Mouse (Mus musculus) spleen, adult 2 months (tissue): ENCODE data around the gene Hist1h3g. TPM values are rescaled to one million over a fixed set of nuclear protein-coding genes. Genes with fewer than 3 reads are reported as not detected.
"Not testable (repeated sequence)": the region's sequence is repeated elsewhere in the genome, so short reads cannot be mapped to it uniquely, and the experiment has no call there.

ENCODE experiments used
- DNase-seq, 2 experiments: peaks; one replicate each; pipeline versions ENCODE4 v3.0.0 to v3.0.0-alpha.2; 2012 to 2021; ENCODE audit warnings: low spot score in 2 of 2, low read depth in 1 of 2
- H3K27ac ChIP-seq: fragments of 200-500 bp; 2 replicates; pipeline ENCODE4 v1.5.1; 2012; ENCODE audit warnings: low read length, inconsistent platforms; ENCODE audit not compliant: insufficient read depth
- H3K27me3 ChIP-seq: fragments of 200-500 bp; 2 replicates; pipeline ENCODE4 v1.6.1; 2012; ENCODE audit warnings: mild to moderate bottlenecking, moderate library complexity, low read length, inconsistent platforms; ENCODE audit not compliant: control insufficient read depth, insufficient read depth
- H3K36me3 ChIP-seq: fragments of 200-500 bp; 2 replicates; pipeline ENCODE4 v1.6.1; 2012; ENCODE audit warnings: mild to moderate bottlenecking, low read length, inconsistent platforms; ENCODE audit not compliant: control insufficient read depth, insufficient read depth
- H3K4me1 ChIP-seq: fragments of 200-500 bp; 2 replicates; pipeline ENCODE4 v1.6.1; 2011; ENCODE audit warnings: inconsistent platforms; ENCODE audit not compliant: control insufficient read depth, insufficient read depth, insufficient read length
- H3K4me3 ChIP-seq: fragments of 200-500 bp; 2 replicates; pipeline ENCODE4 v1.5.1; 2011; ENCODE audit warnings: mild to moderate bottlenecking, inconsistent platforms; ENCODE audit not compliant: insufficient read depth, insufficient read length; ENCODE audit errors: extremely low read depth
- CTCF ChIP-seq: fragments of 200-500 bp; IDR thresholded peaks from 2 replicates; pipeline ENCODE4 v1.5.1; 2011; ENCODE audit warnings: mild to moderate bottlenecking, inconsistent platforms; ENCODE audit not compliant: insufficient read depth, insufficient read length, insufficient replicate concordance; ENCODE audit errors: extremely low read depth
- POLR2A ChIP-seq: fragments of 200-500 bp; IDR thresholded peaks from 2 replicates; pipeline ENCODE4 v1.6.1; 2011; ENCODE audit warnings: low read depth, low read length, inconsistent platforms
- WGBS: fragments of 180-500 bp; shearing (Covaris S2); methylation state at CpG from one replicate; pipeline ENCODE4 v1.1.7; 2018; 5-methylcytosine and 5-hydroxymethylcytosine counted together
- polyA plus RNA-seq: library from polyadenylated mRNA; depleted of rRNA; stranded (reverse); fragments of >200 nt; gene quantifications from 2 replicates; pipeline ENCODE4 v1.2.3, GENCODE M21; 2012; rRNA removed

The Hist1h3g gene
- 34.4 and 52.1 TPM in 2 replicates for polyA plus RNA-seq

DNA sequence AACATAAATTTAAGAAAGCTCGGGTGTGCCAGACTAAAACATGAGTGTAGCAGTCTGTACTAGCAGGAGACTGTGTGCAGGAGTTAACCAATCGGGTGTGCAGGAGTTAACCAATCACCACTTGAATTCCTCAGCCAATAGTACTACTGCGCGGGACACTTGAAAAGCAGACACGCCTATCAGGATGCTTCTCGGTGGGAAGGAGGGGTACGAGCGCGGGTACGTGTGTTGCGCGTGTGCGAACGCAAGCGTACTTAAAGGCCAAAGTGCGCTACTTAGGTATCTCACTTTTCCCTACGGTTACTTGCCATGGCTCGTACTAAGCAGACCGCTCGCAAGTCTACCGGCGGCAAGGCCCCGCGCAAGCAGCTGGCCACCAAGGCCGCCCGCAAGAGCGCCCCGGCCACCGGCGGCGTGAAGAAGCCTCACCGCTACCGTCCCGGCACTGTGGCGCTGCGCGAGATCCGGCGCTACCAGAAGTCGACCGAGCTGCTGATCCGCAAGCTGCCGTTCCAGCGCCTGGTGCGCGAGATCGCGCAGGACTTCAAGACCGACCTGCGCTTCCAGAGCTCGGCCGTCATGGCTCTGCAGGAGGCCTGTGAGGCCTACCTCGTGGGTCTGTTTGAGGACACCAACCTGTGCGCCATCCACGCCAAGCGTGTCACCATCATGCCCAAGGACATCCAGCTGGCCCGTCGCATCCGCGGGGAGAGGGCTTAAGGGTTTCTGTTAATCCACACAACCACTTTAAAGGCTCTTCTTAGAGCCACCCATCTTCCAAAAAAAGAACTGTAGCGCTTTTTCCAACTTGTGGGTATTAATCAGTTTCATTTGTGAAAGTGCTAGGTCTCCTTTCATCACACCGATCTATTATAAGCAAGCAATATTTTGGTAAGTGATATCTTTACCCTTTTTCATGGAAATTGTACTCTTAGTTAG is at the start of gene Hist1h3g:
Gene Hist1h3g, plus strand, starts transcription at position 286 of the 939 bp plus-strand sequence.
- under 1% methylated on average over 56 of the region's 62 CpGs for WGBS
- peak; percentile 78 to 86 for DNase-seq

DNA sequence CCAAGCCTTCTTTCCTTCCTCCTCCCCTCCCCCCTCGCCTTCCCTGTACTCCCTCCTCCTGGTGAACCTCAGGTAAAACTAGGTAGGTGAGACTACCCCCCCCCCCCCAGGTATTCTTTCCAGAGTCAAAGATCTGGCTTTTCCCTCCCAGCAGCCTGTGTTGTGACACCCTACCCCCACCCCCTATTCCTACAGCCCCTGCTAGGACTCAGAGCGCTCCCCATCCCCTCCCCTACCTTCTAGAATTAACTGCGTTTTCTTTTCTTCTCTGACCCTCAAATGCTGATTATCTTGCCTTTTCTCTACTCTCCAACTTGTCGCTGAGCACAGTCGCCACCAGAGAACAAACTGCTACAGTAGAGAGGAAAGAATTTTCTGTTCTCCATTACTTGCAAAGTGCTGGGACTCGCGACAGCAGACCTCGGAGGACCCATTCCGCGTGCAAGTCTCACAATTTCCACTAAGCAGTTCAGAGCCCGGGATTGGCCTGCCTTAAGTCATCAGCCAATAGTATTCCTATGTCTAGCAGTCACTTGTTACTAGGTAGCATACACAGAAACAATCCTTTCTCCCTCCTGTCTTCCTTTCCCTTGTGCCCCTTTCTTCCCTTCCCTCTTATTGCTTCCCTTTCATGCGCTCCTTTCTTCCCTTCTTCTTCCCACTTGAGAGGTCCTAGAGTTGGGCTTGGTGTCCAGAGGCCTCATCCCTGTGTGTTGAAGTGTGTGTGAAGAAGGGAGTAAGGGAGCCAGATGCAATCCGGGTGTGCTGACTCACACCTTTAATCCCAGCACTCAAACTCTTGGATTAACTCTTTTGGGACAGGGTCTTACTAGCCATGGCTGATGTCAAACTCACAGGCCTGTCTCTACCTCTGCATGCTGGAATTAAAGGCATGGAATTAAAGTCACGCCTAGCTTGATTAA is 46.6 kb upstream of the Hist1h3g start, which contains the start of gene Btn2a2:
Gene Btn2a2, minus strand, starts transcription at position 458 of the 923 bp plus-strand sequence.
- 17% methylated on average over 14 of the region's 14 CpGs for WGBS
- Histone ChIP-seq H3K27me3 (no peaks in the 10 kb centered on the region), H3K4me1 (peaks cover 7% of the 10 kb centered on the region; the same call in 1 of the 2 replicates), H3K4me3 (peak within 1 kb of the TSS; percentile 41), H3K27ac (no peak within 1 kb of the TSS), H3K36me3 (no peaks in the 10 kb centered on the region)
- peak; percentile 43 to 56 for DNase-seq
- TF ChIP-seq POLR2A (no peak), CTCF (no peak)

More for the DNA sequence above, at the start of gene Hist1h3g:
- Histone ChIP-seq H3K4me3 (peak within 1 kb of the TSS; percentile 59), H3K27ac (peak within 1 kb of the TSS; percentile 11; the same call in 1 of the 2 replicates)
- not testable (repeated sequence) for H3K4me1 ChIP-seq, H3K27me3 ChIP-seq, H3K36me3 ChIP-seq

- DNase-seq = no peak
- H3K4me3 ChIP-seq = no peak overlapping the region
- peaks cover 7% of the 10 kb centered on the region; the same call in 1 of the 2 replicates for H3K4me1 ChIP-seq
- no peak overlapping the region for H3K27ac ChIP-seq
- TF ChIP-seq POLR2A = no peak
- no peak for TF ChIP-seq CTCF
- WGBS = 72% methylated on average over 1 of the region's 1 CpGs
- H3K27me3 ChIP-seq = no peaks in the 10 kb centered on the region
- no peaks in the 10 kb centered on the region for H3K36me3 ChIP-seq
These were observed 44.4 kb upstream of the Hist1h3g start for GRCm38 (mm10) chr13:23490863-23491262.

DNA sequence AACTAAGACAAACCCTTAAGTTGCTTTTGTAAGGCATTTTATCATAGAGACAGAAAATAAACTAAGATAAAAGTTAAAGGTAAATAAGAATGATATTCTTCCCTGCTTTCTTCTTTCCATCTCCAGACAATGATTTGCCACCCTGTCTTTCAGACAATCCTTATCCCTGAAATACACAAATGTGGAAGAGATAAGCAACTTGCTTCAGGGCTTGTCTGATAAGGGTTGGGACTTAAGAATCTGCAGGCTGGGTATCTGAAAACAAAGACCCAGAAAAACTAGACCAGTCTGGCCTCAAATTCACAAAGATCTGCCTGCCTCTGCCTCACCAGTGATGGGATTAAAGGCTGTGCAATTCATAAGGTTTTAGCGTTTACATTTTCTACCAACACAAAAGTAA is 44.0 kb upstream of the Hist1h3g start:
- Histone ChIP-seq H3K27ac (no peak overlapping the region), H3K36me3 (no peaks in the 10 kb centered on the region), H3K4me3 (no peak overlapping the region), H3K4me1 (peaks cover 7% of the 10 kb centered on the region; the same call in 1 of the 2 replicates), H3K27me3 (no peaks in the 10 kb centered on the region)
- DNase-seq = no peak
- WGBS = 55% methylated on average over 1 of the region's 1 CpGs
- TF ChIP-seq CTCF (no peak), POLR2A (no peak)

DNA sequence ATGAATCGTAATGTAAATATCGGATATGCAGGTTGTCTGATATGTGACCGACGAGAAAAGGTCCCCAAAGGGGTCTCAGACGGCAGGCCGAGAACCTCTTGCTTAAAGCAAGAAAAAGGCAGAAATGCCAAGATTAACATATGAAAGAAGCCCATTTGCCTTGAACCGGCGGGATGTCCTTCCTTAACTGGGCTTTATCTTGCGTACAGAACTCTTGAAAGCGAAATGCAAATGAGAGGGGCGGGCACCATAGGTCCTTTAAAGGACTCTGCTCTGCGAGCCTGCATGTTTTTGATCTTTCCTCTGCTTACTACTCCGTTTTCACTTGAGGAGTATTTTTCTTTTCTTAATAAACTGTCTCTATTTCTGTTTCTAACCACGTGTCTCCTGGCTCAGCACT is 43.2 kb upstream of the Hist1h3g start:
- no peak overlapping the region for H3K27ac ChIP-seq
- H3K4me3 ChIP-seq = no peak overlapping the region; the same call in 1 of the 2 replicates
- no peaks in the 10 kb centered on the region for H3K36me3 ChIP-seq
- WGBS = 30% methylated on average over 14 of the region's 14 CpGs
- TF ChIP-seq POLR2A (no peak), CTCF (no peak)
- no peak for DNase-seq
- H3K27me3 ChIP-seq = no peaks in the 10 kb centered on the region
- H3K4me1 ChIP-seq = peaks cover 7% of the 10 kb centered on the region; the same call in 1 of the 2 replicates

DNA sequence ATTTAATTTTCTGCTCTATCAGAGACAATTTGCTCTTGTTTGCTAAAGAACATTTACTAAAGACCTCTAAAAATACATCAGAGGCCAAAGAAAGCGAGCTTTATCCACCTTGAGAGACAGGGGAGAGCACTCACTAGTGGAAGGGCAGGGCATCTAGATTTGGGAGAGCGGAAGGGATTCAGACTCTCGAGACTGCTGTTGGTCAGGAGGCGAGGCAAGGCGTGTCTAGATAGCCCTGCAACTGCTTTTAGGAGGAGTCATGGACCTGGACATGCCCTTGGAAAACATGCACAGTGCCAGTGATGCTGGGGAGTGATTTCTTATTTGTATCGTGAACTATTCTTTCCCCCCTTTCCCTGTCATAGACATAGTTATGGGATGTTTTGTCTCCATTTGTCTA is 39.7 kb upstream of the Hist1h3g start:
- Histone ChIP-seq H3K36me3 (no peaks in the 10 kb centered on the region), H3K4me3 (no peak overlapping the region), H3K4me1 (no peaks in the 10 kb centered on the region), H3K27me3 (no peaks in the 10 kb centered on the region), H3K27ac (no peak overlapping the region)
- DNase-seq = no peak
- no peak for TF ChIP-seq CTCF
- TF ChIP-seq POLR2A = no peak
- 89% methylated on average over 6 of the region's 6 CpGs for WGBS
